Mouse (Mus musculus) heart, postnatal 0 days (tissue): ENCODE results near the gene Rpa3.

Source experiments
- CTCF ChIP-seq: IDR thresholded peaks from 2 replicates; pipeline ENCODE4 v1.5.1; 2016; ENCODE audit warnings: antibody characterized with exemption, control low read depth, low read depth
- EP300 ChIP-seq: IDR thresholded peaks from 2 replicates; pipeline ENCODE4 v1.6.1; 2016; ENCODE audit warnings: antibody characterized with exemption, low read depth

DNA sequence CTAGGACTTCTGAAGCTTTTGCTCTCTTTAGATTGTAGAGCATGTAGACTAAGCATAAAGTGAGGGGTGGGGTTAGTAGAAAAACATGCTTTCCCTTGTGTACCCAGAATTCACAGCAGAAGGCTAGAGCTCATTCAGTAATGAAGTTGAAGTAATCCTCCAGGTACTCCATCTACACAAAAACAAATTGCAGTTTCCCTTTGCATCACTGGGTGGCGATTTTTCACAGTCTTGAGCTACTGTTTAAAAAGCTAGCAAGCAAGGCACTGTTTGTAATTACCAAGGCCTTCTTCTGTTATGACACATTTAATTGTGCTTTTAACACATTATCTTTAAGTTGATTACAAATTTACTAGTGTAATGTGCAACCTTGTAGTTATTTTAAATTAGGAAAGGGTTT, 16.1 kb upstream of the Rpa3 start:
- TF ChIP-seq CTCF (peak; percentile 72), EP300 (no peak)
